Mouse (Mus musculus) spleen, adult 12 weeks (tissue): ENCODE results near the gene Ptges.
A peak's percentile ranks its signal among the peaks of the same experiment; 100 is the strongest.
"Not testable (repeated sequence)": the region's sequence is repeated elsewhere in the genome, so short reads cannot be mapped to it uniquely, and the experiment has no call there.

Experiments
- DNase-seq: peaks from one replicate; pipeline ENCODE4 v3.0.0; 2022; ENCODE audit warnings: low spot score

Gene Ptges

GRCm38 (mm10) chr2:30928893-30929482 lies 675 bp downstream of the Ptges start:
- DNase-seq = peak; percentile 46

GRCm38 (mm10) chr2:30927844-30928628 lies 1.6 kb downstream of the Ptges start:
- peak; percentile 71 for DNase-seq

GRCm38 (mm10) chr2:30927151-30927781 lies 2.4 kb downstream of the Ptges start:
- DNase-seq = no peak

- no peak for DNase-seq
Observed at GRCm38 (mm10) chr2:30926381-30926780, 3.3 kb downstream of the Ptges start.

- DNase-seq = no peak
Observed at GRCm38 (mm10) chr2:30925181-30925580, 4.5 kb downstream of the Ptges start.

- no peak for DNase-seq
Observed at GRCm38 (mm10) chr2:30923099-30923498, 6.6 kb downstream of the Ptges start.

GRCm38 (mm10) chr2:30920216-30920615 lies 9.4 kb downstream of the Ptges start:
- no peak for DNase-seq

- no peak for DNase-seq
Observed at GRCm38 (mm10) chr2:30918780-30919329, 10.8 kb downstream of the Ptges start.

GRCm38 (mm10) chr2:30918126-30918525 lies 11.5 kb downstream of the Ptges start:
- DNase-seq = no peak

- no peak for DNase-seq
Observed at GRCm38 (mm10) chr2:30917649-30918048, 12.0 kb downstream of the Ptges start.

- not testable (repeated sequence) for DNase-seq
Observed at GRCm38 (mm10) chr2:30915933-30916332, 13.7 kb downstream of the Ptges start.

GRCm38 (mm10) chr2:30915376-30915775 lies 14.3 kb downstream of the Ptges start:
- no peak for DNase-seq

GRCm38 (mm10) chr2:30914836-30915235 lies 14.8 kb downstream of the Ptges start:
- DNase-seq = no peak

GRCm38 (mm10) chr2:30913022-30913421 lies 16.6 kb downstream of the Ptges start:
- no peak for DNase-seq

GRCm38 (mm10) chr2:30912291-30912773 lies 17.3 kb downstream of the Ptges start:
- no peak for DNase-seq

- DNase-seq = no peak
Observed at GRCm38 (mm10) chr2:30906641-30907040, 23.0 kb downstream of the Ptges start.

GRCm38 (mm10) chr2:30905906-30906305 lies 23.8 kb downstream of the Ptges start:
- DNase-seq = no peak

GRCm38 (mm10) chr2:30904991-30905390 lies 24.7 kb downstream of the Ptges start:
- no peak for DNase-seq

- DNase-seq = no peak
Observed at GRCm38 (mm10) chr2:30904231-30904630, 25.4 kb downstream of the Ptges start.

GRCm38 (mm10) chr2:30902726-30903722 lies 26.6 kb downstream of the Ptges start:
- no peak for DNase-seq

- DNase-seq = no peak
Observed at GRCm38 (mm10) chr2:30902256-30902655, 27.4 kb downstream of the Ptges start.
